Mouse (Mus musculus): ENCODE measurements around the gene Odf4.

The Odf4 gene

GRCm38 (mm10) chr11:68902367-68902766 lies 24.5 kb downstream of the Odf4 start:
- DNase-seq (ENCODE audit: low spot score in 2 of 2): no peak

- no peak for DNase-seq (ENCODE audit: low spot score in 2 of 2)
Measured at GRCm38 (mm10) chr11:68902047-68902364, 24.9 kb downstream of the Odf4 start.

GRCm38 (mm10) chr11:68901351-68902046 lies 25.4 kb downstream of the Odf4 start, which contains the start of gene Rpl26:
Gene Rpl26, plus strand, starts transcription at chr11:68901583.
- DNase-seq (ENCODE audit: low spot score in 2 of 2): peak; percentile 92 to 100

- no peak for DNase-seq (ENCODE audit: low spot score in 2 of 2)
Measured at GRCm38 (mm10) chr11:68900519-68901350, 26.1 kb downstream of the Odf4 start.

- DNase-seq (ENCODE audit: low spot score in 2 of 2): no peak
Measured at GRCm38 (mm10) chr11:68899815-68900214, 27.1 kb downstream of the Odf4 start.

- no peak for DNase-seq (ENCODE audit: low spot score in 2 of 2)
Measured at GRCm38 (mm10) chr11:68898790-68899189, 28.1 kb downstream of the Odf4 start.

- DNase-seq (ENCODE audit: low spot score in 2 of 2): no peak
Measured at GRCm38 (mm10) chr11:68897838-68898237, 29.0 kb downstream of the Odf4 start.

- DNase-seq (ENCODE audit: low spot score in 2 of 2): peak in 1 of 2 experiments; percentile 32
Measured at GRCm38 (mm10) chr11:68897120-68897519, 29.8 kb downstream of the Odf4 start.

- no peak for DNase-seq (ENCODE audit: low spot score in 2 of 2)
Measured at GRCm38 (mm10) chr11:68896247-68896646, 30.6 kb downstream of the Odf4 start.

- DNase-seq (ENCODE audit: low spot score in 2 of 2): no peak
Measured at GRCm38 (mm10) chr11:68893911-68894464, 32.9 kb downstream of the Odf4 start.

GRCm38 (mm10) chr11:68892233-68892832 lies 34.5 kb downstream of the Odf4 start:
- no peak for DNase-seq (ENCODE audit: low spot score in 2 of 2)

- DNase-seq (ENCODE audit: low spot score in 2 of 2): no peak
Measured at GRCm38 (mm10) chr11:68891823-68892222, 35.1 kb downstream of the Odf4 start.

GRCm38 (mm10) chr11:68890625-68891024 lies 36.3 kb downstream of the Odf4 start:
- no peak for DNase-seq (ENCODE audit: low spot score in 2 of 2)

- no peak for DNase-seq (ENCODE audit: low spot score in 2 of 2)
Measured at GRCm38 (mm10) chr11:68888653-68889052, 38.2 kb downstream of the Odf4 start.

GRCm38 (mm10) chr11:68888253-68888652 lies 38.6 kb downstream of the Odf4 start, which contains the start of gene Rnf222:
Gene Rnf222, plus strand, starts transcription at chr11:68888553.
- DNase-seq (ENCODE audit: low spot score in 2 of 2): no peak

GRCm38 (mm10) chr11:68886091-68886490 lies 40.8 kb downstream of the Odf4 start:
- DNase-seq (ENCODE audit: low spot score in 2 of 2): no peak

GRCm38 (mm10) chr11:68884368-68884767 lies 42.5 kb downstream of the Odf4 start:
- DNase-seq (ENCODE audit: low spot score in 2 of 2): no peak

- DNase-seq (ENCODE audit: low spot score in 2 of 2): no peak
Measured at GRCm38 (mm10) chr11:68883843-68884242, 43.0 kb downstream of the Odf4 start.

GRCm38 (mm10) chr11:68882107-68882506 lies 44.8 kb downstream of the Odf4 start:
- no peak for DNase-seq (ENCODE audit: low spot score in 2 of 2)

- no peak for DNase-seq (ENCODE audit: low spot score in 2 of 2)
Measured at GRCm38 (mm10) chr11:68878811-68879210, 48.1 kb downstream of the Odf4 start.

- peak in 1 of 2 experiments; percentile 59 for DNase-seq (ENCODE audit: low spot score in 2 of 2)
Measured at GRCm38 (mm10) chr11:68874841-68875240, 52.0 kb downstream of the Odf4 start.

Measured in left cerebral cortex, adult 9 months (tissue).